Mouse (Mus musculus): ENCODE measurements around the gene Rnf144a. TPM values are rescaled to one million over a fixed set of nuclear protein-coding genes. Genes with fewer than 3 reads are reported as not detected.

Gene Rnf144a
- total RNA-seq, 2 experiments from 2014 or later: 29.9 to 31.8 TPM

Small RNAs within 50 kb of the gene (microRNA-seq; reads per million reads assigned to microRNA genes)
- gene Mir6538: 3.1 to 21.2 reads per million in 2 experiments

Other genes starting within 250 kb of the Rnf144a start
- 10 to 100 TPM; 22.8 to 23.9 TPM for gene Rsad2, start 41.2 kb upstream of the Rnf144a start, total RNA-seq (2021)
- 1 to 10 TPM; 5.6 to 6.2 TPM for gene Cmpk2, start 54.0 kb upstream of the Rnf144a start, total RNA-seq (2021)

Data from heart, postnatal 14 days (tissue).